Mouse (Mus musculus) lung, adult 2 months (tissue): ENCODE measurements around the gene Atp5j2.

Source experiments
- CTCF ChIP-seq: fragments of 200-500 bp; IDR thresholded peaks from 2 replicates; pipeline ENCODE4 v1.5.1; 2011; ENCODE audit warnings: mild to moderate bottlenecking, low read length, control low read depth; ENCODE audit not compliant: insufficient read depth
- POLR2A ChIP-seq: fragments of 200-500 bp; IDR thresholded peaks from 2 replicates; pipeline ENCODE4 v1.6.1; 2011; ENCODE audit warnings: low read depth, mild to moderate bottlenecking, control low read depth, low read length, borderline replicate concordance; ENCODE audit errors: extremely low read depth

- TF ChIP-seq POLR2A = no peak
- TF ChIP-seq CTCF = no peak
Measured at GRCm38 (mm10) chr5:145165184-145165583, 26.7 kb downstream of the Atp5j2 start.
